ENCODE assay signal across 11 mouse cellular contexts in genomic region chr17:70744570-70745153, GRCm38 (mm10).
"Had no signal": no experiment of that assay in that cellular context is flagged by ENCODE, and none has a peak within 500 bp of the region (broad histone marks: within the 10 kb centered on the region; RNA-seq: fewer than 3 reads in every experiment).

No protein-coding gene starts in this region.

- DNase-seq: kidney, adult 2 months; kidney, postnatal 25 days; left cerebral cortex, postnatal 4 days; liver, postnatal 0 days; midbrain, embryonic 14.5 days; thymus, postnatal 36 days had no signal

- H3K27me3 ChIP-seq: limb, embryonic 12.5 days; limb, embryonic 15.5 days; lung, embryonic 15.5 days had no signal

- H3K27ac ChIP-seq: kidney, postnatal 0 days; limb, embryonic 12.5 days; limb, embryonic 15.5 days; liver, embryonic 14.5 days; lung, embryonic 15.5 days had no signal

- H3K4me3 ChIP-seq: limb, embryonic 12.5 days; limb, embryonic 15.5 days; lung, embryonic 15.5 days had no signal

- H3K36me3 ChIP-seq: limb, embryonic 12.5 days; limb, embryonic 15.5 days; lung, embryonic 15.5 days had no signal
